Mouse (Mus musculus): ENCODE results near the gene Tcta.
"Not testable (repeated sequence)": the region's sequence is repeated elsewhere in the genome, so short reads cannot be mapped to it uniquely, and the experiment has no call there.

Gene Tcta

GRCm38 (mm10) chr9:108308141-108308540 is 2.2 kb upstream of the Tcta start:
- no peak for DNase-seq

- DNase-seq: no peak
These were observed 1.3 kb upstream of the Tcta start for GRCm38 (mm10) chr9:108307021-108307807.

- peak; percentile 66 for DNase-seq
These were observed 616 bp upstream of the Tcta start for GRCm38 (mm10) chr9:108306571-108306980.

DNA sequence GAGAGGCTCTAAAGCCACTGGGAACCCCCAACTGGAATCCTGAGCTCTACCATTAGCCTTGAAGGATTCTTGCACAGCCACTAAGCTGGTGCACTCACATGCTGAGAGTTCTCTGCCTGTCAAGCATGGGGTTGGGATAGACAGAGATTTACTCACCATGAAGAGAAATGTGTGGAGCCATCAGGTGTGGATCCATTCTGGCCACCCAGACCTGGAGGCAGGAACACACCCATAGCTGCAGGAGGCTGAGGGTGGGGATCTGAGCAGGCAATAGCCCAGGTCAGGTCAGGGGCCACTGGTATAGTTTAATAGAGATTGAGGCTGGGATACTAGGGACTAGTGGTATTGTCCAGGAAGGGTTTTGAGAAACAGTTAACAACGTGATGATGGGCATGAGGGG is 790 bp downstream of the Tcta start:
- DNase-seq: no peak

- DNase-seq: no peak
These were observed 1.2 kb downstream of the Tcta start for GRCm38 (mm10) chr9:108304716-108305115.

GRCm38 (mm10) chr9:108301853-108302252 is 4.1 kb downstream of the Tcta start:
- no peak for DNase-seq

- DNase-seq: peak; percentile 23
These were observed 9.3 kb downstream of the Tcta start, which contains the start of gene Amt for GRCm38 (mm10) chr9:108296453-108297355. Gene Amt (plus strand): TSS chr9:108296853.

DNA sequence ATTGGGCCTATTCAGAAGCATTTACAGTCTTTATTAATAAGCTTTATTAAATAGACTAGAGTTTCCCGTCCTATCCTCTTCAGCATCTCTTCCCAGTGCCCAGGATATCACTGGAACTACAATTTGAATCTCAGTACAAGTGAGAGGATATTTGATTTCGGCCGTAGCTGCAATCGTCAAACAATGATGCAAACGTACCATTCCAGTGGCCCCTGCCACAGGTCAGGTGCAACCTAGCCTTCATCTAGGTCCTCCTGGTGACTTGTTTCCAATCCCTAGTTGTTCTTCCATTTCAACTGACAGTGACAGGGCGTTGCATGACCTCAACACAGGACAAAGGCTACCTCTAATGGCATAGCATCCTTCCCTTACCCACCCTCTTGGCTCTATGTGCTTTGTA is 15.2 kb downstream of the Tcta start:
- no peak for DNase-seq

- DNase-seq: peak; percentile 86
These were observed 15.8 kb downstream of the Tcta start, which contains the start of gene Nicn1 for GRCm38 (mm10) chr9:108290016-108290750. Gene Nicn1 (plus strand): TSS chr9:108290429.

- DNase-seq: no peak
These were observed 16.6 kb downstream of the Tcta start for GRCm38 (mm10) chr9:108289347-108289746.

GRCm38 (mm10) chr9:108287526-108288238 is 18.3 kb downstream of the Tcta start:
- not testable (repeated sequence) for DNase-seq

DNA sequence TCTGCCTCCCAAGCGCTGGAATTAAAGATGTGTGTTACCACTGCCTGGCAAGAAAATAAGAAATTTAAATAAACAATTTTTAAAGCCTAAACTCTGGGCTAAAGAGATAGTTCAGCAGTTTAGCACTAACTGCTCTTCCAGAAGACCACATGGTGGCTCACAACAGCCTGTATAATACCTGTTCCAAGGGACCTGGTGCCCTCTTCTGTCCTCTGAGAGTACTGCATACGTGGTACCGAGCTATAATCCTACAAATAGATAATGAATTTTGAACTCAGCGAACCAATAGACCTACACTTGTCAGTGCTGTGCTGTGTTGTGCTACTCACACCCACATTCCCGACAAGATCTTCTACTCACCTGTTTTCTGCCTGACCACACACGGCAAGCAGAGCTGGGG is 21.6 kb downstream of the Tcta start:
- peak; percentile 72 for DNase-seq

GRCm38 (mm10) chr9:108280071-108280828 is 25.7 kb downstream of the Tcta start:
- no peak for DNase-seq

- no peak for DNase-seq
These were observed 27.1 kb downstream of the Tcta start for GRCm38 (mm10) chr9:108278697-108279450.

DNA sequence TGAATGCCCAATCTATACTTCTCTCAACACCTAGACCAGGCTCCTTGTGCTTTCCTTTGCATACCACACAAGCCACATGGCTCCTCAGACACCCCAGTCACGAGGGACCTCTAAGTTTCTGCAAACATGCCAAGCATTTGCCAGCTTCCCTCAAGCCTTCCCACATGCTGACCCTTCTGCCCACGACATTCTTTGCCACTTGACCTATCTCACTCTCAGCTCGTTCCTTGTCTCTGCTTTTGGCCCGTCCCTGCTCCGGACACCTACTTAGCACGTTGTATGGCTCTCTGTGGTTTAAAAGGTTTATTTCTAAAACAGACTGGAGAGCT is 30.7 kb downstream of the Tcta start:
- no peak for DNase-seq

DNA sequence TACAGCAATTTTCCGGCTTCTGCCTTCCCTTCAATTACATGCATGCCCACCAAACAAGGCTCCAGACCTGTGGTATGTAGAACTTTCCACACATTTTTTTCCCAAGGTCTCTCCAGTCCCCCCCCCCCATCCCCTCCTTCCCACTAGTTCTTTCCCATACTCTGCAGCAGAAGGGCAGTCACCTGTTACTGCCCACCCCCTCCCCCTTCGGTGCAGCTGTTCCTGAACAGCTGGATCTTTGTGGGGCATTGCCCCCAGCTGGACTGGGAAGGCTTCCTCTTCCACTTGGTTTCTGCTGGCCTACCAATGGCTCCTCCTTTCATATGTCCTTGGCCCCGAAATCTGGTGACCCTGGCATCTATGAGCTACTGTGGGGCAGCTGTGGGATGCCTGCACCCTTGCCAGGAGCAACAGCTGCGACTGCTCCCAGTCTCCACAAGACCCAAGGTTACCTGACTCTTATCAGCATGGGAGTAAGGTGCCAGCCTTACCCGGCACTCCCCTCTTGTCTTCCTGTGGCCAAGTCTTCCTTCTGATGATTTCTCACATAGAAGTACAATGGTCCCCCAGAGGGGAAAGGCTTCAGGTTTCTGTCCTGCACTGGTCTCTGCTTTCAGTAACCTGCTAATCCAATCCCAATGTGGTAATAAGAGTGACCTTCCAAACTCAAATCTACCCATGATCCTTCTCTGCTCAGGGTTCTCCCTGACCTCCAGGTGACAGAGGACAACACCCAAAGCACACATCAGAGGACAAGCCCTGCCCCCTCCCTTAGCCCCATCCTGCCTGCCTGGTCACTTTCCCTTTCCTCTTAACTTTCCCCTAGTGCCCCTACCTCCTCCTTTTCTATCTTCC is 31.3 kb downstream of the Tcta start:
- no peak for DNase-seq

GRCm38 (mm10) chr9:108273485-108273884 is 32.5 kb downstream of the Tcta start:
- DNase-seq: no peak

DNA sequence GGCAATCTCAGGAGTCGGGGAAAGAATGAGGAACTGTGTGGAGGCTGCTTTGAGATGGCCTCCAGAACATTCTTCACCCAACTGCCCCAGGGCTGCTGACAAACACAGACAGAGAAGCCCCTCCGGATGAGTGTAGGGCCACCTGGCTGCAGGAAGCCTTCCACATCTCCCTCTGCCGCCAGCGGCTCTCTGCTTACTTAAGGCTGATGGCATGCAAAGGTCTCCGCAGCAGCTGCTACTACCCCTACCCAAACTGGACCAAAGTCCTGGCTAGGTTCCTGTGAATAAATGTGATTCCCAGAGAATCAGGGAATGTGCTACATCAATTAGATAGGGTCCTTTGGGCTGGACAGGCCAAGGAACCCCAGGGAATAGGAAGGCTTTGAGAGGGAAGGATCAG is 33.3 kb downstream of the Tcta start:
- no peak for DNase-seq

DNA sequence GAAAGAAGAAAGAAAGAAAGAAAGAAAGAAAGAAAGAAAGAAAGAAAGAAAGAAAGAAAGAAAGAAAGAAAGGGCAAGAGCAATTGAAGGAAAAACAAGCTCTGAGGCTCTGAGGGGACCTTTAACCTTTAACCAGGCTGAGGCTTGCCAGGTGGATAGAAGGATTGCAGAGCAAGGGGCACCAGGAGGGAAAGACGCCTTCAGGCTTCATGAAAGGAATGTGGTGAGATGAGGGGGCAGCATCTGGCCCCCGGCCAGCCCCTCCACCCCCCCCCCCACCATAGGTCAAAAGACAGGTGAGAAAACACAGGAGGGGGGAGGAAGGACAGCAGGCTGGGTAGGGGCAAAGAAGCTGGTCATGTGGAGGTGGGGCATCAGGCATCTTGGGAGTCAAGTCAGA is 34.0 kb downstream of the Tcta start:
- no peak for DNase-seq

- not testable (repeated sequence) for DNase-seq
These were observed 37.3 kb downstream of the Tcta start for GRCm38 (mm10) chr9:108268701-108269100.
